Mouse (Mus musculus) MEL (cell line): ENCODE measurements around the gene Ccdc157. TPM values are rescaled to one million over a fixed set of nuclear protein-coding genes. Genes with fewer than 3 reads are reported as not detected.

Experiments used
- DNase-seq: peaks from one replicate; pipeline ENCODE4 v3.0.0; 2011; ENCODE audit warnings: low read depth, low spot score
- H3K27ac ChIP-seq: 2 replicates; pipeline ENCODE4 v1.5.1; 2012; ENCODE audit warnings: low read depth, mild to moderate bottlenecking, control low read depth, low read length, moderate library complexity; ENCODE audit not compliant: control insufficient read depth
- H3K27me3 ChIP-seq, 2 experiments: fragments of 150-350 bp in 1 of 2; sonication (generic) in 1 of 2; 2 replicates each; pipeline ENCODE4 v1.6.1; 2012; ENCODE audit warnings: low read length in 2 of 2, mild to moderate bottlenecking in 2 of 2, improper control_type of control experiment in 1 of 2, moderate library complexity in 1 of 2; ENCODE audit not compliant: insufficient read depth in 2 of 2, control insufficient read depth in 1 of 2
- H3K36me3 ChIP-seq, 2 experiments: 2 replicates each; pipeline ENCODE4 v1.6.1; 2012 to 2014; ENCODE audit warnings: low read length in 2 of 2, improper control_type of control experiment in 1 of 2, inconsistent platforms in 1 of 2, mild to moderate bottlenecking in 1 of 2; ENCODE audit not compliant: insufficient read depth in 2 of 2, control insufficient read depth in 1 of 2
- H3K4me1 ChIP-seq, 2 experiments: fragments of 150-350 bp in 1 of 2; sonication (generic) in 1 of 2; 2 replicates each; pipeline ENCODE4 v1.6.1; 2012; ENCODE audit warnings: low read length in 2 of 2, improper control_type of control experiment in 1 of 2, mild to moderate bottlenecking in 1 of 2; ENCODE audit not compliant: insufficient read depth in 2 of 2, control insufficient read depth in 1 of 2
- H3K4me3 ChIP-seq, 2 experiments: fragments of 150-350 bp in 1 of 2; sonication (generic) in 1 of 2; 2 replicates each; pipeline ENCODE4 v1.5.1; 2012; ENCODE audit warnings: low read depth in 2 of 2, low read length in 2 of 2, mild to moderate bottlenecking in 2 of 2, moderate library complexity in 2 of 2, control low read depth in 1 of 2, improper control_type of control experiment in 1 of 2; ENCODE audit not compliant: control insufficient read depth in 1 of 2, insufficient read depth in 1 of 2
- H3K79me2 ChIP-seq: 2 replicates; pipeline ENCODE4 v1.6.1; 2012; ENCODE audit warnings: mild to moderate bottlenecking, low read length, moderate library complexity; ENCODE audit not compliant: control insufficient read depth, poor library complexity, insufficient read depth
- H3K9ac ChIP-seq: 2 replicates; pipeline ENCODE4 v1.6.1; 2012; ENCODE audit warnings: low read depth, mild to moderate bottlenecking, control low read depth, low read length, moderate library complexity; ENCODE audit not compliant: control insufficient read depth, poor library complexity, severe bottlenecking
- H3K9me3 ChIP-seq: fragments of 150-350 bp; sonication (generic); replicated peaks from 2 replicates; pipeline ENCODE4 v1.6.1; 2012; ENCODE audit warnings: mild to moderate bottlenecking, low read length, improper control_type of control experiment, moderate library complexity; ENCODE audit not compliant: insufficient read depth
- BHLHE40 ChIP-seq: IDR thresholded peaks from 2 replicates; pipeline ENCODE4 v1.6.1; 2012; ENCODE audit warnings: low read depth, mild to moderate bottlenecking, inconsistent platforms, low read length, improper control_type of control experiment, borderline replicate concordance
- CHD1 ChIP-seq: IDR thresholded peaks from 2 replicates; pipeline ENCODE4 v1.6.1; 2012; ENCODE audit warnings: low read depth, mild to moderate bottlenecking, inconsistent platforms, low read length, improper control_type of control experiment
- CHD2 ChIP-seq: IDR thresholded peaks from 2 replicates; pipeline ENCODE4 v1.6.1; 2011; ENCODE audit warnings: low read length, improper control_type of control experiment
- CTCF ChIP-seq, 3 experiments: IDR thresholded peaks in 2 of 3; conservative IDR thresholded peaks in 1 of 3; 2 replicates each; pipeline ENCODE4 v1.5.1; 2011 to 2012; ENCODE audit warnings: low read length in 3 of 3, low read depth in 2 of 3, mild to moderate bottlenecking in 2 of 3, improper control_type of control experiment in 1 of 3, inconsistent platforms in 1 of 3, mixed read lengths in 1 of 3, moderate library complexity in 1 of 3; ENCODE audit not compliant: control insufficient read depth in 1 of 3, insufficient read depth in 1 of 3, poor library complexity in 1 of 3, severe bottlenecking in 1 of 3
- E2F4 ChIP-seq: IDR thresholded peaks from 2 replicates; pipeline ENCODE4 v1.6.1; 2011; ENCODE audit warnings: low read depth, low read length, improper control_type of control experiment, borderline replicate concordance
- EP300 ChIP-seq, 2 experiments: IDR thresholded peaks; 2 replicates each; pipeline ENCODE4 v1.6.1; 2011; ENCODE audit warnings: improper control_type of control experiment in 2 of 2, low read length in 2 of 2, low read depth in 1 of 2, mild to moderate bottlenecking in 1 of 2
- ETS1 ChIP-seq: IDR thresholded peaks from 2 replicates; pipeline ENCODE4 v1.6.1; 2012; ENCODE audit warnings: low read depth, mild to moderate bottlenecking, inconsistent platforms, low read length, improper control_type of control experiment, moderate library complexity
- GATA1 ChIP-seq: IDR thresholded peaks from 2 replicates; pipeline ENCODE4 v1.6.1; 2011; ENCODE audit warnings: low read depth, low read length, improper control_type of control experiment
- HCFC1 ChIP-seq: IDR thresholded peaks from 2 replicates; pipeline ENCODE4 v1.6.1; 2012; ENCODE audit warnings: low read depth, mild to moderate bottlenecking, inconsistent platforms, low read length, improper control_type of control experiment, moderate library complexity
- MAX ChIP-seq: IDR thresholded peaks from 2 replicates; pipeline ENCODE4 v1.6.1; 2011; ENCODE audit warnings: low read length, improper control_type of control experiment
- MEF2A ChIP-seq: IDR thresholded peaks from 2 replicates; pipeline ENCODE4 v1.6.1; 2014; ENCODE audit warnings: low read depth, mild to moderate bottlenecking, inconsistent platforms, low read length, improper control_type of control experiment; ENCODE audit not compliant: poor library complexity, insufficient replicate concordance, severe bottlenecking; ENCODE audit errors: extremely low read depth
- MXI1 ChIP-seq: IDR thresholded peaks from 2 replicates; pipeline ENCODE4 v1.6.1; 2011; ENCODE audit warnings: mild to moderate bottlenecking, low read depth, low read length, improper control_type of control experiment
- MYC ChIP-seq: IDR thresholded peaks from 2 replicates; pipeline ENCODE4 v1.6.1; 2011; ENCODE audit warnings: low read depth, mild to moderate bottlenecking, low read length, improper control_type of control experiment, moderate library complexity
- NELFE ChIP-seq: IDR thresholded peaks from 2 replicates; pipeline ENCODE4 v1.6.1; 2011; ENCODE audit warnings: low read depth, low read length, improper control_type of control experiment
- NRF1 ChIP-seq: IDR thresholded peaks from 2 replicates; pipeline ENCODE4 v1.6.1; 2014; ENCODE audit warnings: low read depth, mild to moderate bottlenecking, inconsistent platforms, low read length, improper control_type of control experiment, moderate library complexity; ENCODE audit not compliant: poor library complexity, insufficient read depth, severe bottlenecking
- POLR2A ChIP-seq, 2 experiments: IDR thresholded peaks; 2 replicates each; pipeline ENCODE4 v1.6.1; 2011 to 2012; ENCODE audit warnings: low read length in 2 of 2, mild to moderate bottlenecking in 2 of 2, control low read depth in 1 of 2, improper control_type of control experiment in 1 of 2, low read depth in 1 of 2, moderate library complexity in 1 of 2; ENCODE audit not compliant: control insufficient read depth in 1 of 2, insufficient read depth in 1 of 2, poor library complexity in 1 of 2
- POLR2AphosphoS2 ChIP-seq: IDR thresholded peaks from 2 replicates; pipeline ENCODE4 v1.6.1; 2011; ENCODE audit warnings: low read length, improper control_type of control experiment
- POLR2AphosphoS5 ChIP-seq: IDR thresholded peaks from 2 replicates; pipeline ENCODE4 v1.6.1; 2012; ENCODE audit warnings: low read depth, borderline replicate concordance, mild to moderate bottlenecking, inconsistent platforms, low read length, moderate library complexity, mixed read lengths
- RAD21 ChIP-seq: IDR thresholded peaks from 2 replicates; pipeline ENCODE4 v1.6.1; 2011; ENCODE audit warnings: mild to moderate bottlenecking, low read depth, low read length, improper control_type of control experiment
- SIN3A ChIP-seq: IDR thresholded peaks from 2 replicates; pipeline ENCODE4 v1.6.1; 2012; ENCODE audit warnings: low read length, improper control_type of control experiment, inconsistent platforms
- SMC3 ChIP-seq: IDR thresholded peaks from 2 replicates; pipeline ENCODE4 v1.6.1; 2011; ENCODE audit warnings: low read depth, low read length, improper control_type of control experiment
- TAL1 ChIP-seq: IDR thresholded peaks from 2 replicates; pipeline ENCODE4 v1.6.1; 2012; ENCODE audit warnings: mild to moderate bottlenecking, inconsistent platforms, low read length, moderate library complexity, mixed read lengths
- TBP ChIP-seq: IDR thresholded peaks from 2 replicates; pipeline ENCODE4 v1.8.0; 2011; ENCODE audit warnings: low read depth, low read length, improper control_type of control experiment
- TCF12 ChIP-seq: IDR thresholded peaks from 2 replicates; pipeline ENCODE4 v1.6.1; 2014; ENCODE audit warnings: low read depth, mild to moderate bottlenecking, inconsistent platforms, low read length, improper control_type of control experiment, moderate library complexity
- UBTF ChIP-seq: IDR thresholded peaks from 2 replicates; pipeline ENCODE4 v1.6.1; 2012; ENCODE audit warnings: low read depth, mild to moderate bottlenecking, inconsistent platforms, low read length, improper control_type of control experiment, moderate library complexity, borderline replicate concordance; ENCODE audit not compliant: insufficient read depth
- USF1 ChIP-seq: IDR thresholded peaks from 2 replicates; pipeline ENCODE4 v1.6.1; 2014; ENCODE audit warnings: low read depth, mild to moderate bottlenecking, inconsistent platforms, low read length, improper control_type of control experiment, moderate library complexity
- USF2 ChIP-seq, 2 experiments: IDR thresholded peaks; 2 replicates each; pipeline ENCODE4 v1.6.1; 2011 to 2012; ENCODE audit warnings: improper control_type of control experiment in 2 of 2, low read length in 2 of 2, borderline replicate concordance in 1 of 2, inconsistent platforms in 1 of 2, low read depth in 1 of 2, mild to moderate bottlenecking in 1 of 2; ENCODE audit not compliant: insufficient read depth in 1 of 2
- ZC3H11A ChIP-seq: IDR thresholded peaks from 2 replicates; pipeline ENCODE4 v1.6.1; 2012; ENCODE audit warnings: low read depth, mild to moderate bottlenecking, inconsistent platforms, low read length, improper control_type of control experiment
- ZKSCAN1 ChIP-seq: IDR thresholded peaks from 2 replicates; pipeline ENCODE4 v1.6.1; 2012; ENCODE audit warnings: low read depth, mild to moderate bottlenecking, inconsistent platforms, low read length, improper control_type of control experiment, moderate library complexity
- ZMIZ1 ChIP-seq: IDR thresholded peaks from 2 replicates; pipeline ENCODE4 v1.6.1; 2012; ENCODE audit warnings: low read depth, mild to moderate bottlenecking, inconsistent platforms, low read length, improper control_type of control experiment, moderate library complexity
- polyA plus RNA-seq, 2 experiments: library from polyadenylated mRNA; stranded (reverse) in 1 of 2; unstranded in 1 of 2; fragments of >175 nt in 1 of 2; fragments of >200 nt in 1 of 2; gene quantifications; 2 replicates each; pipeline versions ENCODE4 v1.2.1 to v1.2.4; 2012; ENCODE audit warnings: low replicate concordance in 2 of 2, low read depth in 1 of 2; ENCODE audit not compliant: insufficient read length in 2 of 2, insufficient read depth in 1 of 2, missing spikeins in 1 of 2
- total RNA-seq: library from RNA; depleted of rRNA; stranded (reverse); fragments of 300-350 nt; gene quantifications from 2 replicates; pipeline ENCODE4 v1.2.3, GENCODE M21; 2012

Gene Ccdc157
- total and polyA plus RNA-seq, 3 experiments, result 2.0 to 2.9 TPM; not detected in 1

GRCm38 (mm10) chr11:4095171-4096053, 64.7 kb downstream of the Ccdc157 start, which contains the start of gene Mtfp1:
TSS of gene Mtfp1 (minus strand) at chr11:4095445.
- peak; percentile 88 for DNase-seq
- TF ChIP-seq ZMIZ1, result peak; percentile 52; the same call in 1 of the 2 replicates
- peak; percentile 93 for TF ChIP-seq SIN3A
- no peak; the same call in 1 of the 2 replicates for TF ChIP-seq CHD2
- peak; percentile 77 for TF ChIP-seq MYC
- TF ChIP-seq CHD1, result no peak
- TF ChIP-seq RAD21, result no peak
- TF ChIP-seq UBTF, result 0 out of 2 replicates have a peak, but pooled peaks have one; percentile 10
- TF ChIP-seq ZC3H11A, result no peak
- 0 out of 2 replicates have a peak, but pooled peaks have one; percentile 16 for TF ChIP-seq NRF1
- TF ChIP-seq USF2 (IDR thresholded peaks at IDR 0.05; ENCODE audit: borderline replicate concordance in 1 of 2, insufficient read depth in 1 of 2, low read depth in 1 of 2, low read length in 2 of 2), result no peak
- no peak; the same call in 1 of the 2 replicates for TF ChIP-seq ETS1
- TF ChIP-seq BHLHE40, result peak; percentile 2; the same call in 1 of the 2 replicates
- peak; percentile 67; the same call in 1 of the 2 replicates for TF ChIP-seq GATA1
- TF ChIP-seq NELFE, result peak; percentile 87
- no peak for TF ChIP-seq ZKSCAN1
- TF ChIP-seq TBP, result peak; percentile 73
- TF ChIP-seq CTCF (IDR thresholded peaks at IDR 0.05 in 2 of 3, conservative IDR thresholded peaks at IDR 0.05 in 1 of 3; ENCODE audit: control insufficient read depth in 1 of 3, insufficient read depth in 1 of 3, low read depth in 2 of 3, low read length in 3 of 3, poor library complexity in 1 of 3, severe bottlenecking in 1 of 3), result peak in 2 of 3 experiments; percentile 24 to 48; a peak in 3 of 6 replicates
- no peak for TF ChIP-seq SMC3
- peak; percentile 75 for TF ChIP-seq HCFC1
- TF ChIP-seq USF1, result peak; percentile 81
- TF ChIP-seq MXI1, result peak; percentile 97
- TF ChIP-seq TAL1, result no peak
- TF ChIP-seq E2F4, result no peak
- TF ChIP-seq MEF2A, result no peak
- no peak for TF ChIP-seq POLR2AphosphoS5
- TF ChIP-seq POLR2AphosphoS2, result peak; percentile 56; the same call in 1 of the 2 replicates
- 0 out of 4 replicates have a peak, but pooled peaks of 1 of the 2 experiments have one; percentile 26 for TF ChIP-seq EP300 (IDR thresholded peaks at IDR 0.05; ENCODE audit: low read depth in 1 of 2, low read length in 2 of 2)
- peak; percentile 54 to 83; a peak in 3 of 4 replicates for TF ChIP-seq POLR2A (IDR thresholded peaks at IDR 0.05; ENCODE audit: control insufficient read depth in 1 of 2, insufficient read depth in 1 of 2, low read depth in 1 of 2, low read length in 2 of 2, poor library complexity in 1 of 2)
- TF ChIP-seq MAX, result peak; percentile 87
- peak; percentile 42 for TF ChIP-seq TCF12
- TF ChIP-seq, all 39 proteins: peak for 18

More at GRCm38 (mm10) chr11:4095171-4096053, 64.7 kb downstream of the Ccdc157 start, which contains the start of gene Mtfp1:
- Histone ChIP-seq H3K4me3 (peak within 1 kb of the TSS; percentile 72), H3K79me2 (peaks cover 8% of the 10 kb centered on the region), H3K9me3 (no peaks in the 10 kb centered on the region), H3K36me3 (peaks cover 2 to 6% of the 10 kb centered on the region in 2 experiments; a peak in 2 of 4 replicates), H3K4me1 (peaks cover 0 to 7% of the 10 kb centered on the region in 2 experiments; a peak in 2 of 4 replicates), H3K9ac (peak within 1 kb of the TSS; percentile 79), H3K27ac (peak within 1 kb of the TSS; percentile 87), H3K27me3 (no peaks in the 10 kb centered on the region)
